Mouse (Mus musculus): ENCODE results near the gene Cep97. TPM values are rescaled to one million over a fixed set of nuclear protein-coding genes. Genes with fewer than 3 reads are reported as not detected.
A peak's percentile ranks its signal among the peaks of the same experiment; 100 is the strongest.
"Not testable (repeated sequence)": the region's sequence is repeated elsewhere in the genome, so short reads cannot be mapped to it uniquely, and the experiment has no call there.

Cep97 gene
- polyA plus RNA-seq, 1 experiment from 2014 or later = 1.9 TPM

DNA sequence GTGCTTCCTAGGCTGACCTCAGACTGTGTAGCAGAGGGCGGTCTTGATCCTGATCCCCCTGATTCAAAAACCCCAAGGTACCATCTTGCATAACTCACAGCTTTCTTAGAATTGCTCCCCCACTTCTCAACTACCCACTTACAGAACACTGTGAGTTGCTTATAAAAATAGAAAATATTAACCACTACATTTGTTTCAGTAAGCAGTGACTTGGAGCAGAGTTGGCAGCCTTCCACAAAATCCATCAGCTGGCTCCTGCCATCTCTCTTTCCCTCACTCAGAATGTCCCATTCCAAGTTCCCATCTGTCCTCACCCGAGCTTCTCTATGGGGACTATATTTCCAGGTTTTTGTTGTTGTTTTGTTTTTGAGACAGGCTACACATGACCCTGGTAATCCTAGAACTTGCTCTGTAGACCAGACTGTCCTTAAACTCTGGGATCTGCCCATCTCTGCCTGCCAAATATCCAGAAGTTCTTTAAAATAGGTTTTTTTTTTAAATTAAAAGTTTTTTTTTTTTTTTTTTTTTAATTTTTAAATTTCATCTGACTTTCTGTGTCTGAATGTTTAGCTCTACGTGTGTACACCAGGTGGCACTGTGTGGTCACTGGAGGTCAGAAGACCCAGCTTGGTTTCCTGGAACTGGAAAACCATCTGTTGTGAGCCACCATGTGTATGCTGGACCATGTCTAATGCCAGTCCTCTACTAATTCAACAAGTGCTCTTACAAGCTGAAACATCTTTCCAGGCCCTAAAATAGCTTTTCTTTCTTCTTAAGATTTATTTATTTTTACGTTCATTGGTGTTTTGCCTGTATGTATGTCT is 29.7 kb upstream of the Cep97 start:
- peak; percentile 65 for TF ChIP-seq CTCF (IDR thresholded peaks at IDR 0.05; ENCODE audit: low read depth)
- no peaks in the 10 kb centered on the region for H3K9me3 ChIP-seq (ENCODE audit: control insufficient read depth)
- no peaks in the 10 kb centered on the region for H3K27me3 ChIP-seq (replicated peaks; ENCODE audit: control insufficient read depth, insufficient read depth, low read length)
- ATAC-seq = no peak
- no peak overlapping the region for H3K4me2 ChIP-seq (replicated peaks; ENCODE audit: low read depth)
- no peak overlapping the region for H3K9ac ChIP-seq (ENCODE audit: low read depth, low read length)
- no peak overlapping the region for H3K27ac ChIP-seq (ENCODE audit: low read depth, low read length)
- H3K4me1 ChIP-seq (replicated peaks; ENCODE audit: control insufficient read depth, insufficient read depth, low read length) = no peaks in the 10 kb centered on the region; the same call in 1 of the 2 replicates
- no peak overlapping the region for H3K4me3 ChIP-seq (ENCODE audit: low read depth, low read length)
- 66% methylated on average over 4 of the region's 4 CpGs for WGBS
- no peaks in the 10 kb centered on the region for H3K36me3 ChIP-seq (ENCODE audit: control insufficient read depth, insufficient read depth)

GRCm38 (mm10) chr16:55963068-55963467 is 28.4 kb upstream of the Cep97 start:
- not testable (repeated sequence) for H3K4me1 ChIP-seq (replicated peaks; ENCODE audit: control insufficient read depth, insufficient read depth, low read length); H3K9me3 ChIP-seq (ENCODE audit: control insufficient read depth); H3K27ac ChIP-seq (ENCODE audit: low read depth, low read length); H3K4me3 ChIP-seq (ENCODE audit: low read depth, low read length); H3K36me3 ChIP-seq (ENCODE audit: control insufficient read depth, insufficient read depth); H3K9ac ChIP-seq (ENCODE audit: low read depth, low read length); H3K27me3 ChIP-seq (replicated peaks; ENCODE audit: control insufficient read depth, insufficient read depth, low read length); H3K4me2 ChIP-seq (replicated peaks; ENCODE audit: low read depth); ATAC-seq
- 91% methylated on average over 6 of the region's 11 CpGs for WGBS

- H3K36me3 ChIP-seq (ENCODE audit: control insufficient read depth, insufficient read depth); ATAC-seq; H3K4me3 ChIP-seq (ENCODE audit: low read depth, low read length); H3K27ac ChIP-seq (ENCODE audit: low read depth, low read length); H3K27me3 ChIP-seq (replicated peaks; ENCODE audit: control insufficient read depth, insufficient read depth, low read length); H3K9ac ChIP-seq (ENCODE audit: low read depth, low read length); H3K9me3 ChIP-seq (ENCODE audit: control insufficient read depth); H3K4me1 ChIP-seq (replicated peaks; ENCODE audit: control insufficient read depth, insufficient read depth, low read length); H3K4me2 ChIP-seq (replicated peaks; ENCODE audit: low read depth): not testable (repeated sequence)
- 91% methylated on average over 9 of the region's 9 CpGs for WGBS
Measured at GRCm38 (mm10) chr16:55954196-55954595, 19.5 kb upstream of the Cep97 start.

DNA sequence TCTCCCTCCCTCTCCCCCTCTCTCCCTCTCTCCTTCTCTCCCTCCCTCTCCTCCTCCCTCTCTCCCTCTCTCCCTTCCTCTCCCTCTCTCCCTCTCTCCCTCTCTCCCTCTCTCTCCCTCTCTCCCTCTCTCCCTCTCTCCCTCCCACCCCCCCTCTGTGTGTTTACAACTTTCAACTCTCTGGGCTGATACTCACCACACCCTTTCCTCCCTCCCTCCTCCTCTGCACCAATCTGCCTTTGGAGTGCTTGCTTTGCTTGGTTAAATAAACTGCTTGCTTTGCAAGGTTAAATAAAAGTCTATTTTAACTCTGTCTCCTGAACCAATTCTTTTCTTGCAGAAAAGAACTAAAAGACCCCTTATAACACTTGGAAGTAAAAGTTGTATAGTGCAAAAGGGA is 18.1 kb upstream of the Cep97 start:
- no peak overlapping the region for H3K4me3 ChIP-seq (ENCODE audit: low read depth, low read length)
- no peak for ATAC-seq
- H3K4me1 ChIP-seq (replicated peaks; ENCODE audit: control insufficient read depth, insufficient read depth, low read length) = no peaks in the 10 kb centered on the region
- no peaks in the 10 kb centered on the region for H3K27me3 ChIP-seq (replicated peaks; ENCODE audit: control insufficient read depth, insufficient read depth, low read length)
- H3K4me2 ChIP-seq (replicated peaks; ENCODE audit: low read depth) = no peak overlapping the region
- no peaks in the 10 kb centered on the region for H3K36me3 ChIP-seq (ENCODE audit: control insufficient read depth, insufficient read depth)
- TF ChIP-seq CTCF (IDR thresholded peaks at IDR 0.05; ENCODE audit: low read depth) = no peak
- no peak overlapping the region for H3K27ac ChIP-seq (ENCODE audit: low read depth, low read length)
- no peaks in the 10 kb centered on the region for H3K9me3 ChIP-seq (ENCODE audit: control insufficient read depth)
- no peak overlapping the region for H3K9ac ChIP-seq (ENCODE audit: low read depth, low read length)

DNA sequence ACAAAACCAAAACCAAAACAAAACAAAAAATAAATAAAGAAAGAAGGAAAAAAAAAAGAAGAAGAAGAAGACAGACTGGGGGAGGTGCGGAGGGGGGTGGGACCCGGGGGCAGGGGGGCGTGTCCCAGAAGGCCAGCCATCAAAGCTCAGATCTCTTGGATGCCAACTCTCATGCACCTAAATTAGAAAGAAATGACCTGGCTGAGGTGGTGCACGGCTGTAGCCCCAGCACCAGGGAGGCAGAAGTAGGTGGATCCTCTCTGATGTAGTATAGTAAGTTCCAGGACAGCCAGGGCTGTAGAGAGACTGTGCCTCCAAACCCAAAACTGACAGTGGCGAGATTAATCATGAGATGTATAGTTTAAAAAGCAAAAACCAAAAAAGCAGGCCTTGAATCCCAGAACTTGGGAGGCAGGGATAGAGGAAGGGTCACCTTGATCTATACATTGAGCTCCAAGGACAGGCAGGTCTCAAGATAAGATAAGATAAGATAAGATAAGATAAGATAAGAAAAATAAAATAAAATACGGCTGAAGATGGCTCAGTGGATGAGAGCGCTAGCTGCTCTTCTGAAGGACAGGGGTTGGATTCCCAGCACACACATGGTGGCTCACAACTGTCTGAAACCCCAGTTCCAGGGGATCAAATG is 17.1 kb upstream of the Cep97 start:
- Histone ChIP-seq H3K36me3 (ENCODE audit: control insufficient read depth, insufficient read depth) (no peaks in the 10 kb centered on the region), H3K9me3 (ENCODE audit: control insufficient read depth) (no peaks in the 10 kb centered on the region), H3K27ac (ENCODE audit: low read depth, low read length) (no peak overlapping the region), H3K9ac (ENCODE audit: low read depth, low read length) (no peak overlapping the region), H3K27me3 (replicated peaks; ENCODE audit: control insufficient read depth, insufficient read depth, low read length) (no peaks in the 10 kb centered on the region), H3K4me3 (ENCODE audit: low read depth, low read length) (no peak overlapping the region), H3K4me1 (replicated peaks; ENCODE audit: control insufficient read depth, insufficient read depth, low read length) (no peaks in the 10 kb centered on the region), H3K4me2 (replicated peaks; ENCODE audit: low read depth) (0 out of 2 replicates have a peak overlapping the region, but pooled peaks have one; percentile 46)
- TF ChIP-seq CTCF (IDR thresholded peaks at IDR 0.05; ENCODE audit: low read depth) = no peak
- 66% methylated on average over 7 of the region's 7 CpGs for WGBS
- no peak for ATAC-seq

DNA sequence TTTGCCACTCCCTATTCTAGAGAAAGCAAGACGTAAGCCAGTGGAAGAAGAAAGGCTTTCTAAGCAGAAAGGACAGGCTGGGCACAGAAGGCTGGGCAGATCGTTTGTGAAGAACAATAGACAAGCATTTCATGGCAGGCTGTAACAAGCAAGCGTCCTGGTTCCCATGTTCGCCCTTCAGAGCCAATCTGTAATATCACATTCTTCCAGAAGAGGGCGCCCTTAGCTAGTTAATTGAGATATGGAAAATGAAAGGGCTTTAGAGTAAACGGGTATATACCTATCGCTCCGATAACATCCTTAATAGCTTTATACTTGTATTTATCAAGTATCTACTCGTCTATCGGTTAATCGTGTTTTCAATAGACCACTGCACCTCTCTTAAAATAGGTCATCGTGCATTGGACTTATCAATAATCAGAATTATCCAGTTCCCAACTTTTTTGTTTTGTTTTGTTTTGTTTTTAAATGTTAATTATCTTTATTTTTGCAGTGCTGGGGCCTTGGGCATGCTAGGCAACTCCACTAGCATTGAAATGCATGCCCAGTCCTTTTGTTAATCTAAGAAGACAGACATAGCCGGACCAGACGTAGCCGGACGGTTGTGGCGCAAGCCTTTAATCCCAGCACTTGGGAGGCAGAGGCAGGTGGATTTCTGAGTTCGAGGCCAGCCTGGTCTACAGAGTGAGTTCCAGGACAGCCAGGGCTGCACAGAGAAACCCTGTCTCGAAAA is 16.5 kb upstream of the Cep97 start:
- Histone ChIP-seq H3K4me3 (ENCODE audit: low read depth, low read length) (peak overlapping the region; percentile 16; the same call in 1 of the 2 replicates), H3K27me3 (replicated peaks; ENCODE audit: control insufficient read depth, insufficient read depth, low read length) (no peaks in the 10 kb centered on the region), H3K9me3 (ENCODE audit: control insufficient read depth) (no peaks in the 10 kb centered on the region), H3K36me3 (ENCODE audit: control insufficient read depth, insufficient read depth) (no peaks in the 10 kb centered on the region), H3K27ac (ENCODE audit: low read depth, low read length) (no peak overlapping the region), H3K4me2 (replicated peaks; ENCODE audit: low read depth) (peak overlapping the region; percentile 46), H3K4me1 (replicated peaks; ENCODE audit: control insufficient read depth, insufficient read depth, low read length) (no peaks in the 10 kb centered on the region), H3K9ac (ENCODE audit: low read depth, low read length) (no peak overlapping the region)
- WGBS = 37% methylated on average over 19 of the region's 19 CpGs
- peak; percentile 86 for TF ChIP-seq CTCF (IDR thresholded peaks at IDR 0.05; ENCODE audit: low read depth)
- peak; percentile 51 for ATAC-seq

Data from intestine, postnatal 0 days (tissue).